Mouse (Mus musculus): ENCODE data around the gene Slc7a1. TPM values are rescaled to one million over a fixed set of nuclear protein-coding genes. Genes with fewer than 3 reads are reported as not detected.

Gene Slc7a1
- polyA plus RNA-seq, 1 experiment = 51.4 TPM

DNA sequence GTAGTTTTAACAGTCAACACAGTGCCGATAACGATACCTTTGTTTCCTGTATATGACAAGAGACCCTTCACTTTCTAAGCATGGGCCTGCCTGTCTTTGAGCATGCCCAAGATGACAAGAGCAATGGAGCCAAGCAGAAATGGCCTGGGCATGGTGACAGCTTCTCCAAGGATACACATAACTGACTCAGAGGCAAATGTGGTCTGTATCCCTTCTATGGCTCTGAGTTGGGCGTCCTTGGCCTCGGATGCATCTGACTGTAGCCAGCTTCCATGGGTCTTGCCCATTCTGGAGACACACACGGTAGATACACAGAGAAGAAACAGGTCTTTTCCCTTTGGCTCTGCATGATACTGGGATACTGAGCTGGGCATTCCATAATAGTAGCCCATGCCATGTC lies 84.8 kb downstream of the Slc7a1 start:
- Histone ChIP-seq H3K27me3 (ENCODE audit: control insufficient read depth, insufficient read depth, insufficient read length) (peaks cover 6% of the 10 kb centered on the region), H3K36me3 (ENCODE audit: control insufficient read depth, insufficient read depth) (no peaks in the 10 kb centered on the region), H3K79me2 (ENCODE audit: control insufficient read depth, insufficient read depth) (no peaks in the 10 kb centered on the region), H3K4me2 (ENCODE audit: low read depth) (no peak overlapping the region), H3ac (ENCODE audit: control insufficient read depth, insufficient read length) (no peak overlapping the region), H3K4me3 (no peak overlapping the region)
- no peak for TF ChIP-seq MAX (IDR thresholded peaks at IDR 0.05; ENCODE audit: low read depth)
- no peak for TF ChIP-seq REST (IDR thresholded peaks at IDR 0.05; ENCODE audit: insufficient read depth, insufficient read length)
- TF ChIP-seq MYOG (IDR thresholded peaks at IDR 0.05; ENCODE audit: control insufficient read depth in 1 of 3, insufficient read depth in 1 of 3, insufficient read length in 2 of 3, low read depth in 2 of 3) = no peak
- no peak for TF ChIP-seq POLR2AphosphoS2 (IDR thresholded peaks at IDR 0.05; ENCODE audit: insufficient read length, low read depth)
- no peak for TF ChIP-seq CEBPB (IDR thresholded peaks at IDR 0.05; ENCODE audit: insufficient read depth, poor library complexity, severe bottlenecking)
- no peak for TF ChIP-seq E2F4 (IDR thresholded peaks at IDR 0.05; ENCODE audit: insufficient read depth)

DNA sequence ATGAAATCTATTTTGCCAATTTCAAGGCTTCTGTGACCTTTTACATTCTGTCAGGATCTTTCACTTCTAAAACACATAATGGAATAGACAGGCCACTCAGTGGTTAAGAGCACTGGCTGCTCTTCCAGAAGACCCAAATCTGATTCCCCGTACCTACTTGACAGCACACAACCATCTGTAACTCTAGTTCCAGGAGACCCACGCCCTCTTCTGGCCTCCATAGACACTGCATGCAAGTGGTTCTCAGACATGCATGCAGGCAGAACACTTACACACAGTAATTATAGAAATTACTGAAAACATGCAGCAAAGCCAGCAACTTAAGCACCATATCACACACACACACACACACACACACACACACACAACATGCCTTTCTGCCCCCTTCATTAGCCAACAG lies 87.3 kb downstream of the Slc7a1 start:
- Histone ChIP-seq H3K4me2 (ENCODE audit: low read depth) (no peak overlapping the region), H3K27me3 (ENCODE audit: control insufficient read depth, insufficient read depth, insufficient read length) (peaks cover 6% of the 10 kb centered on the region), H3K36me3 (ENCODE audit: control insufficient read depth, insufficient read depth) (no peaks in the 10 kb centered on the region), H3K79me2 (ENCODE audit: control insufficient read depth, insufficient read depth) (no peaks in the 10 kb centered on the region), H3K4me3 (no peak overlapping the region), H3ac (ENCODE audit: control insufficient read depth, insufficient read length) (no peak overlapping the region)
- TF ChIP-seq MYOG (IDR thresholded peaks at IDR 0.05; ENCODE audit: control insufficient read depth in 1 of 3, insufficient read depth in 1 of 3, insufficient read length in 2 of 3, low read depth in 2 of 3) (no peak), E2F4 (IDR thresholded peaks at IDR 0.05; ENCODE audit: insufficient read depth) (no peak), REST (IDR thresholded peaks at IDR 0.05; ENCODE audit: insufficient read depth, insufficient read length) (no peak), SRF (IDR thresholded peaks at IDR 0.05; ENCODE audit: control insufficient read depth, insufficient read length, low read depth) (no peak), POLR2A (IDR thresholded peaks at IDR 0.05; ENCODE audit: insufficient read length, low read depth) (no peak), CEBPB (IDR thresholded peaks at IDR 0.05; ENCODE audit: insufficient read depth, poor library complexity, severe bottlenecking) (no peak)

DNA sequence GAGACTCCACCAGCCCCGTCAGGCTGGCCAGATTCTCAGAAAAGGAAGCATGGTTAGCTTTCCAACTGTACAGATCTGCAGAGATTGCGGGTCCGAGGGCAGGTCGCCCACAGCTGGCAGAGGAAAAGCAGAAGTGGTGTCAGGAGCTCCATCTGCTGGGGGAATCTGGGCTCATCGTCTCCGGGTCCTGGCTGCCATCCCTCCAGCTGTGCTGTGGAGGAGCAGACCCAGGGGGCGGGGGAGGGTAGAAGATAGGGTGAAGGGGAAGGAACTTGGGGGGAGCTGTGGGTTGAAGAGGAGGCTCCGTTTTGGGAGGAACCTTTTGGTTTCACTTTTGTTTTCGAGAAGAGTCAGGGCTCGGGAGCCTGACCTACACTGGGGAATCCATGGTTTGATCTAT lies 88.9 kb downstream of the Slc7a1 start:
- no peaks in the 10 kb centered on the region for H3K36me3 ChIP-seq (ENCODE audit: control insufficient read depth, insufficient read depth)
- H3K79me2 ChIP-seq (ENCODE audit: control insufficient read depth, insufficient read depth) = no peaks in the 10 kb centered on the region
- H3ac ChIP-seq (ENCODE audit: control insufficient read depth, insufficient read length) = no peak overlapping the region
- peaks cover 8% of the 10 kb centered on the region for H3K27me3 ChIP-seq (ENCODE audit: control insufficient read depth, insufficient read depth, insufficient read length)
- no peak for TF ChIP-seq POLR2A (IDR thresholded peaks at IDR 0.05; ENCODE audit: insufficient read length, low read depth)
- TF ChIP-seq REST (IDR thresholded peaks at IDR 0.05; ENCODE audit: insufficient read depth, insufficient read length) = no peak
- no peak for TF ChIP-seq TCF3 (IDR thresholded peaks at IDR 0.05; ENCODE audit: insufficient read length, low read depth)
- TF ChIP-seq MAX (IDR thresholded peaks at IDR 0.05; ENCODE audit: low read depth) = no peak
- TF ChIP-seq CEBPB (IDR thresholded peaks at IDR 0.05; ENCODE audit: insufficient read depth, poor library complexity, severe bottlenecking) = no peak
- TF ChIP-seq MYOG (IDR thresholded peaks at IDR 0.05; ENCODE audit: control insufficient read depth in 1 of 3, insufficient read depth in 1 of 3, insufficient read length in 2 of 3, low read depth in 2 of 3) = no peak
- TF ChIP-seq SRF (IDR thresholded peaks at IDR 0.05; ENCODE audit: control insufficient read depth, insufficient read length, low read depth) = no peak
- no peak for TF ChIP-seq POLR2AphosphoS2 (IDR thresholded peaks at IDR 0.05; ENCODE audit: insufficient read length, low read depth)
- TF ChIP-seq MYOD1 (IDR thresholded peaks at IDR 0.05; ENCODE audit: control insufficient read depth in 1 of 3, insufficient read length in 2 of 3, low read depth in 2 of 3) = no peak
- TF ChIP-seq E2F4 (IDR thresholded peaks at IDR 0.05; ENCODE audit: insufficient read depth) = no peak
- no peak for TF ChIP-seq USF1 (IDR thresholded peaks at IDR 0.05; ENCODE audit: low read depth)
- H3K4me3 ChIP-seq = peak overlapping the region; percentile 11
- peak overlapping the region; percentile 68 for H3K4me2 ChIP-seq (ENCODE audit: low read depth)

DNA sequence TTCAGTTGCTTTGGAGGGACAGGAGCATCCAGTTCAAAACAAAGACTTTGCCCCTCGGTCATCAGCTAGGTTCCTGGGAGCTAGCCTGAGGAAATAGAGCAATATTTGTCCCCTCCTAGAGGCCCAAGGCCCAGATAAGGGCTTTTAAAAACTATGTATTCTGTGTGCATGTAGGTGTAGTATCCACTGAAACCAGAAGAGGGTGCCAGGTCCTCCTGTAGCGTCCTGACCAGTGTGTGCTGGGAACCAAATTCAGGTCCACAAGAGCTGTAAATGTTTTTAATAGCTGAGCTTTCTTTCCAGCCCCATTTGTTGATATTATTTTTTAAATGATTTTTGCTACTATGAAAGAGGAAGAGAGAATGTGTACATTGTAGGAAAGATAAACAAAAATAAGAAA lies 95.6 kb downstream of the Slc7a1 start:
- no peak overlapping the region for H3K4me2 ChIP-seq (ENCODE audit: low read depth)
- no peaks in the 10 kb centered on the region for H3K79me2 ChIP-seq (ENCODE audit: control insufficient read depth, insufficient read depth)
- H3K27me3 ChIP-seq (ENCODE audit: control insufficient read depth, insufficient read depth, insufficient read length) = peaks cover 4% of the 10 kb centered on the region
- no peak overlapping the region for H3K4me3 ChIP-seq
- TF ChIP-seq CEBPB (IDR thresholded peaks at IDR 0.05; ENCODE audit: insufficient read depth, poor library complexity, severe bottlenecking) (no peak), SRF (IDR thresholded peaks at IDR 0.05; ENCODE audit: control insufficient read depth, insufficient read length, low read depth) (no peak), TCF12 (IDR thresholded peaks at IDR 0.05; ENCODE audit: insufficient read depth, poor library complexity, severe bottlenecking) (no peak), E2F4 (IDR thresholded peaks at IDR 0.05; ENCODE audit: insufficient read depth) (no peak)
- H3K36me3 ChIP-seq (ENCODE audit: control insufficient read depth, insufficient read depth) = no peaks in the 10 kb centered on the region
- no peak overlapping the region for H3ac ChIP-seq (ENCODE audit: control insufficient read depth, insufficient read length)

DNA sequence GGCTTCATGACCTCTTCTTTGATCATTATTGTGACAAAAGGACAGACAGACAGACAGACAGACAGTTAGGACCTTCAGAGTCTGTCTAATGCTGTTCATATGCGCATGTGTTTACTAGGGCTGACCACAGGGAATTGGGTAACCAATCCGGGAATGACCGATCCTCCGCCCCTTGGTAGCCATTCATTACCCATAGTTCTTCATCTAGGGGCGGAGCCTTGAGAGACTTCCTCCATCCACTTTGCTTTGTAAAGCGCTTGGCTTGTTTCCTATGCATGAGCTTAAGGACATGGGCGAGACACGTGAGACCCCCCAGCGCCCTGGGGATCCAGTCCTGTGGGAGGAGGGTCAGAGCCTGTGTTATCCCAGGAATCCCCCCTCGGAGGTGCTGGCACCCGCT lies 96.7 kb downstream of the Slc7a1 start:
- Histone ChIP-seq H3K4me2 (ENCODE audit: low read depth) (no peak overlapping the region), H3K79me2 (ENCODE audit: control insufficient read depth, insufficient read depth) (no peaks in the 10 kb centered on the region), H3K27me3 (ENCODE audit: control insufficient read depth, insufficient read depth, insufficient read length) (peaks cover 4% of the 10 kb centered on the region), H3ac (ENCODE audit: control insufficient read depth, insufficient read length) (no peak overlapping the region), H3K36me3 (ENCODE audit: control insufficient read depth, insufficient read depth) (no peaks in the 10 kb centered on the region), H3K4me3 (no peak overlapping the region)
- TF ChIP-seq E2F4 (IDR thresholded peaks at IDR 0.05; ENCODE audit: insufficient read depth) = no peak
- TF ChIP-seq MYOG (IDR thresholded peaks at IDR 0.05; ENCODE audit: control insufficient read depth in 1 of 3, insufficient read depth in 1 of 3, insufficient read length in 2 of 3, low read depth in 2 of 3) = no peak
- no peak for TF ChIP-seq POLR2AphosphoS2 (IDR thresholded peaks at IDR 0.05; ENCODE audit: insufficient read length, low read depth)
- TF ChIP-seq TCF12 (IDR thresholded peaks at IDR 0.05; ENCODE audit: insufficient read depth, poor library complexity, severe bottlenecking) = no peak
- TF ChIP-seq SRF (IDR thresholded peaks at IDR 0.05; ENCODE audit: control insufficient read depth, insufficient read length, low read depth) = no peak
- no peak for TF ChIP-seq MYOD1 (IDR thresholded peaks at IDR 0.05; ENCODE audit: control insufficient read depth in 1 of 3, insufficient read length in 2 of 3, low read depth in 2 of 3)
- TF ChIP-seq REST (IDR thresholded peaks at IDR 0.05; ENCODE audit: insufficient read depth, insufficient read length) = no peak
- no peak for TF ChIP-seq USF1 (IDR thresholded peaks at IDR 0.05; ENCODE audit: low read depth)
- TF ChIP-seq CEBPB (IDR thresholded peaks at IDR 0.05; ENCODE audit: insufficient read depth, poor library complexity, severe bottlenecking) = no peak
- no peak for TF ChIP-seq POLR2A (IDR thresholded peaks at IDR 0.05; ENCODE audit: insufficient read length, low read depth)
- no peak for TF ChIP-seq MAX (IDR thresholded peaks at IDR 0.05; ENCODE audit: low read depth)
- no peak for TF ChIP-seq TCF3 (IDR thresholded peaks at IDR 0.05; ENCODE audit: insufficient read length, low read depth)

Measured in myocyte (in vitro differentiated cells).